Mouse (Mus musculus) limb, embryonic 12.5 days (tissue): ENCODE data around the gene Lamc2. TPM values are rescaled to one million over a fixed set of nuclear protein-coding genes. Genes with fewer than 3 reads are reported as not detected.

Source experiments
- ATAC-seq: fragments of 200-750 bp; cut with Nextera tagmentation; 2 replicates; pipeline ENCODE4 v1.8.0; 2017; ENCODE audit warnings: low read depth, moderate TSS enrichment; ENCODE audit not compliant: insufficient number of reproducible peaks, insufficient read depth, low FRiP score, low TSS enrichment
- H3K27ac ChIP-seq: fragments of 300-500 bp; sonication (generic); 2 replicates; pipeline ENCODE4 v1.5.1; 2016; ENCODE audit warnings: mild to moderate bottlenecking, moderate library complexity
- H3K27me3 ChIP-seq: fragments of 300-500 bp; sonication (generic); 2 replicates; pipeline ENCODE4 v1.6.1; 2016; ENCODE audit warnings: mild to moderate bottlenecking, moderate library complexity
- H3K36me3 ChIP-seq: fragments of 300-500 bp; sonication (generic); 2 replicates; pipeline ENCODE4 v1.6.1; 2016; ENCODE audit warnings: mild to moderate bottlenecking, moderate library complexity
- H3K4me1 ChIP-seq: fragments of 300-500 bp; sonication (generic); replicated peaks from 2 replicates; pipeline ENCODE4 v1.6.1; 2016
- H3K4me2 ChIP-seq: fragments of 300-500 bp; sonication (generic); 2 replicates; pipeline ENCODE4 v1.6.1; 2016; ENCODE audit warnings: mild to moderate bottlenecking, moderate library complexity
- H3K4me3 ChIP-seq: fragments of 300-500 bp; sonication (generic); replicated peaks from 2 replicates; pipeline ENCODE4 v1.5.1; 2016; ENCODE audit warnings: mild to moderate bottlenecking
- H3K9ac ChIP-seq: fragments of 300-500 bp; sonication (generic); replicated peaks from 2 replicates; pipeline ENCODE4 v1.6.1; 2016; ENCODE audit warnings: mild to moderate bottlenecking, moderate library complexity
- H3K9me3 ChIP-seq: fragments of 300-500 bp; sonication (generic); 2 replicates; pipeline ENCODE4 v1.6.1; 2016; ENCODE audit warnings: mild to moderate bottlenecking, moderate library complexity
- WGBS: fragments of 180-500 bp; shearing (Covaris S2); methylation state at CpG from one replicate; pipeline ENCODE4 v1.1.7; 2016; 5-methylcytosine and 5-hydroxymethylcytosine counted together
- polyA plus RNA-seq: library from polyadenylated mRNA; unstranded; fragments of >200 nt; fragmentation: Nextera tagmentation; extraction: Ambion mirVana; gene quantifications from 2 replicates; pipeline ENCODE4 v1.2.1, GENCODE M21; 2016

Lamc2 gene
- polyA plus RNA-seq, 1 experiment from 2014 or later: 5.8 TPM

GRCm38 (mm10) chr1:153126491-153127381 lies 59.5 kb downstream of the Lamc2 start:
- no peaks in the 10 kb centered on the region for H3K9me3 ChIP-seq
- H3K4me3 ChIP-seq: no peak overlapping the region
- H3K4me2 ChIP-seq: no peak overlapping the region
- 83% methylated on average over 15 of the region's 15 CpGs for WGBS
- H3K27ac ChIP-seq: no peak overlapping the region
- no peak overlapping the region for H3K9ac ChIP-seq
- peaks cover 9% of the 10 kb centered on the region; the same call in 1 of the 2 replicates for H3K4me1 ChIP-seq
- no peaks in the 10 kb centered on the region; the same call in 1 of the 2 replicates for H3K27me3 ChIP-seq
- no peaks in the 10 kb centered on the region for H3K36me3 ChIP-seq
- ATAC-seq: no peak

DNA sequence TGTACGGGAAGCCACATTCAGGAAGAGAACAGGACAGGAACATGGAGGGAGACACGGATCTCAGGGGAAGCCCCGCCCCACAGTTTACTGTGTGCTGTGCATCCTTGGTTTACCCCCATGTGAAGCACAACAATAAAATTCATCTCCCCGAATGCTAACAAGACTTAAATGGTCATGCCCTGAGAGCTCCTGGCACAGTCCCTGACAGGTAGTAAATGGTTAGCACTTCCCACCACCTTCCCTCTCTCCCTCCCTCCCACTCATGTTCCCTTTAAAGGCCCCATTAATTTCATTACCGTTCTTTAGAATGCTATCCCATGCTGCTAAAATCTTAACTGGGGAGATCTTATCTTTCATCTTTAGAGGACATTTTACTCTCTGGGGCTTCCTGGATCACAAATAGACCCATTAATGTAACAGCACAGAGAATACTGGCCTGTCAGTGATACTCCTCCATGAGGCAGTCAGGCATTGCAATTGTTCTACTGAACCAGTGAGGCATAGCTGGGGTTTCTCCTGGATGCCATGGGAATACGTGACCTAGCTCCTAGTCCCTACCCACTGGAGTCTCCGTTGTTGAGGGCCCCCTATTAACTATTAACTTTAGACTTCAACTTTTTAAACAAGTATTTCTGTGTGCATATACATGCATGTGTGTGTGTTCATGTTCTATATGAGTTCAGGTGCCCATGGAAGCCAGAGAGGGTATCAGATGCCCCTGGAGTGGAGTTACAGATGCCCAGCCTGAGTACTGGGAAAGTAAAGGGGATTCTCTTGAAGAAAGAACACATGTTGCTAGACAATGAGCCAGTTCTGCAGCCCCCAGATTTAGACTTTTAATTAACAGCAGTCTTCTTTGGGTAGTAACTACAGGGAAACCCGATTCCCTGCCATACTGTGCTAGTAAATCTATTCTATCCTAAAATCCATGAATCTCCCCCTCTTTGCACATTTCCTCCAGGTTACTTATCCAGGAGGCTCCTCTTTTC lies 60.7 kb downstream of the Lamc2 start:
- WGBS: 65% methylated on average over 8 of the region's 8 CpGs
- Histone ChIP-seq H3K27me3 (no peaks in the 10 kb centered on the region), H3K4me1 (peaks cover 9% of the 10 kb centered on the region; the same call in 1 of the 2 replicates), H3K27ac (no peak overlapping the region), H3K4me3 (no peak overlapping the region), H3K36me3 (no peaks in the 10 kb centered on the region), H3K9ac (no peak overlapping the region), H3K9me3 (no peaks in the 10 kb centered on the region), H3K4me2 (no peak overlapping the region)
- no peak for ATAC-seq

DNA sequence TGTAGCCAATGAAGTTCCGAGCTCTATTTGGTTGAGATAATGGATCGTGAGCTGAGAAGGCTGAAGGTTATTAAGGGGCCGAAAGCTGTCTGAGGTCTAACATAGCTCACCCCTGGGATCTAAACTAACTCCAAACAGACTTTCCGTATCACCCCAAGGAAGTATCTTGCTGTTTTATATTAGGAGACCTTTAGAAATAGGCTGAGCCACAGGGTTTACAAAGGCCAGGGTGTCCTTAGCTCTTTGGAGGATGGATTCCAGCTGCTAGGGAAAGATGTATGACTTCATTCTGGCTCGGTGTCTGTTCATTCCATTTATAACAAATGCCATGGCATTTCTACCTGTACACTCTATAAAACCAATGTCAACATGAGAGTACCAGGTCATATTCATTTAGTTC lies 61.7 kb downstream of the Lamc2 start:
- Histone ChIP-seq H3K4me2 (no peak overlapping the region), H3K36me3 (no peaks in the 10 kb centered on the region), H3K27ac (no peak overlapping the region), H3K27me3 (no peaks in the 10 kb centered on the region), H3K4me3 (no peak overlapping the region), H3K4me1 (peaks cover 9% of the 10 kb centered on the region; the same call in 1 of the 2 replicates), H3K9me3 (no peaks in the 10 kb centered on the region), H3K9ac (no peak overlapping the region)
- WGBS: 78% methylated on average over 5 of the region's 5 CpGs
- no peak for ATAC-seq

DNA sequence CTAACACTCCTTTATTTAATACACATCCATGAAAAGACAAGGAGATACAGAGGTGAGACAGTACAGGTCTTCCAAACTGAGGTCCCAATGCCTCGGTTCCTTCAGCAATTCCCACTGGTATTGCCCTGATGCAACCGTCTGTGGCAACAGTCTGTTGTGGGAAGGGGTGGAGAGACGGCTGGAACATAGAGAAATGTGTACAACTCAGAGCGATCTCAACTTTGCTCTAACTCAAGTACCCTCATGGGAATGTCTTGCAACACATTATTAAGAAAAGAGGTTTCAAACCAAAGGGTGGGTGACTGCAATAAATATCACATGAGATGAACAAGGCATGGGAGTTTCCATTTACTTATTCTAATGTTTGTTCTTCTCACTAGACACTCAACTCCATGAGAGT lies 63.5 kb downstream of the Lamc2 start:
- no peak for ATAC-seq
- Histone ChIP-seq H3K4me3 (no peak overlapping the region), H3K4me1 (peaks cover 9% of the 10 kb centered on the region; the same call in 1 of the 2 replicates), H3K36me3 (no peaks in the 10 kb centered on the region), H3K9ac (no peak overlapping the region), H3K4me2 (no peak overlapping the region), H3K9me3 (no peaks in the 10 kb centered on the region), H3K27me3 (no peaks in the 10 kb centered on the region), H3K27ac (no peak overlapping the region)
- 84% methylated on average over 4 of the region's 4 CpGs for WGBS

DNA sequence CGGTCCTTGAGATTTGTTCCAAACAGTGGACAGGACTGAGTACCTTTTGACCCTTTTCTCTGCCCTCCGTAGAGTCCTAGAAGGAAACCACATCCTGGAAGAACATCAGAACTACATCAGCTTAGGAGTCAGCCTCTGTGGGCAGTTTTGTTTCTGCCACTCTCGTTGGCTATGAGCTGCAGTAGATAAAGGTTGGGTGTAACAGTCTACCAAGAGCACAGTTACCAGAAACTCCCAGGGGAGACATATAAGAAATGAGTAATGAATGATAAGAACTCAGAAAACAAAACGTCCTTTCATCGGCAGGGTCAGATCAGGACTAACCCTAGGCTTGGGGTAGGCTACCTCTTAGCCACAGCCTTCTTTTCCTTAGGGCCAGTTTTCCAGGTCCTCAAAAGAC lies 64.9 kb downstream of the Lamc2 start:
- H3K9ac ChIP-seq: no peak overlapping the region
- H3K4me2 ChIP-seq: no peak overlapping the region
- H3K27ac ChIP-seq: no peak overlapping the region
- ATAC-seq: no peak
- no peak overlapping the region for H3K4me3 ChIP-seq
- no peaks in the 10 kb centered on the region for H3K36me3 ChIP-seq
- no peaks in the 10 kb centered on the region for H3K9me3 ChIP-seq
- WGBS: 88% methylated on average over 5 of the region's 5 CpGs
- no peaks in the 10 kb centered on the region for H3K27me3 ChIP-seq
- peaks cover 8% of the 10 kb centered on the region; the same call in 1 of the 2 replicates for H3K4me1 ChIP-seq

DNA sequence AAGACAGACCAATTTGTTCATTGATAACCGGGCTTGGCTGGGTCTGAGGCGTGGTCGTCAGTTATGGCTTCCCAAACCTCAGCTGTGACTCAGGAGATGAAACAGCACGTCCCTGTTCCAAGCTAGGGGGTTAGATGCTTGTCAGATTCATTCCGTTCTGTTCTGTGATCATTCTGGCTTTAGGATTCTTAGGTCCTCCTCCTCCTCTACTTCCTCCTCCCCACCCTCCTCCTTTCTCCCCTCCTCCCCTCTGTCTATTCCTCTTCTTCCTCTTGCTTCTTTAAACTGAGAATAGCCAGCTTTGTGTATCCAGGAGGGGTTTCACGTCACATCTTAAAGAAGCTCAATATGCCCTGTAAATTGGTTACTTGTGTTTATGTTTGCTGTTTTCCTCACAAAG lies 65.7 kb downstream of the Lamc2 start:
- H3K27ac ChIP-seq: no peak overlapping the region
- 65% methylated on average over 6 of the region's 6 CpGs for WGBS
- no peaks in the 10 kb centered on the region for H3K27me3 ChIP-seq
- H3K4me3 ChIP-seq: no peak overlapping the region
- H3K4me2 ChIP-seq: no peak overlapping the region
- no peaks in the 10 kb centered on the region for H3K9me3 ChIP-seq
- ATAC-seq: no peak
- H3K9ac ChIP-seq: no peak overlapping the region
- H3K4me1 ChIP-seq: peaks cover 5% of the 10 kb centered on the region; the same call in 1 of the 2 replicates
- no peaks in the 10 kb centered on the region for H3K36me3 ChIP-seq

DNA sequence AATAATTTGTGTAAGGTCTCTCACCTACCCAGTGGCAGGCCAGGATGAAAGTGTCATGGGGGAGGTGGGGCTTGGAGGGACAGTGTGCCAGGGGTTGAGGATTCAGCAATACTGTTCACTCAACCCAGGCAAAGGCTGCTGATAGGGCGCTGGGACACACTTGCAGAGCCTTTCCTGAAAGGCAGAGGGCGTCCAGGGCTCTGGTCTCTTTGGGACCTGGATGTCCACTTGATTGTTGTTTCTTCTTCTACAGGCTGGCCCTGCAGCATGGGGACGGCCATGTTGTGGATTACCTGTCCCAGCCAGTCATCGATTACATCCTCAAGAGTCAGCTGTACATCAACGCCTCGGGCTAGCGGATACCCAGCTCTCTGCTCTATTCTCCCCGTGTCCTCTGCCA lies 70.9 kb downstream of the Lamc2 start:
- Histone ChIP-seq H3K27ac (no peak overlapping the region), H3K9ac (no peak overlapping the region), H3K4me3 (no peak overlapping the region), H3K36me3 (no peaks in the 10 kb centered on the region), H3K4me2 (no peak overlapping the region), H3K27me3 (no peaks in the 10 kb centered on the region), H3K9me3 (no peaks in the 10 kb centered on the region), H3K4me1 (no peaks in the 10 kb centered on the region)
- 87% methylated on average over 8 of the region's 8 CpGs for WGBS
- ATAC-seq: no peak

GRCm38 (mm10) chr1:153111596-153111995 lies 74.7 kb downstream of the Lamc2 start:
- Histone ChIP-seq H3K4me1 (no peaks in the 10 kb centered on the region), H3K36me3 (no peaks in the 10 kb centered on the region), H3K27me3 (no peaks in the 10 kb centered on the region), H3K9ac (no peak overlapping the region), H3K4me3 (no peak overlapping the region), H3K9me3 (no peaks in the 10 kb centered on the region), H3K27ac (no peak overlapping the region), H3K4me2 (no peak overlapping the region)
- WGBS: 76% methylated on average over 4 of the region's 4 CpGs
- ATAC-seq: no peak

DNA sequence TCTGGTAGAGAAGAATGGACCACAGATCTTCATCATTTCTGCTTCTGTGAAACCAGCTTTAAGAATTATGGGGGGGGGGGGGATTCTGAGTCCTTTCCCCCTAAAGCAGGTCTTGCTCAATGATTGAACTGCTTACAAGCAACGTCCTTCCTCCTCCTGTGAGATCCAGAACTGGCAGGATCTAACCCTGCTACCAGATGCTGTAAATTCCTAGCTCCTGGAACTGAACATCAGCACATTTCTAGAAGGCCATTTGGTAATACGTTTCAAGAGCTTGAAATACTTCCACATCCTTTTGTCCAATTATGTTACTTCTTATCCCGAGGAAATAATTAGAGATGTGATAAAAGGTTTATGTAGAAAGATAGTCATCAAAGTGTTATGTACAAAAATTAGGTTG lies 76.4 kb downstream of the Lamc2 start:
- Histone ChIP-seq H3K4me3 (no peak overlapping the region), H3K36me3 (no peaks in the 10 kb centered on the region), H3K9me3 (no peaks in the 10 kb centered on the region), H3K9ac (no peak overlapping the region), H3K27ac (no peak overlapping the region), H3K27me3 (no peaks in the 10 kb centered on the region), H3K4me1 (peaks cover 4% of the 10 kb centered on the region; the same call in 1 of the 2 replicates), H3K4me2 (no peak overlapping the region)
- ATAC-seq: no peak
- WGBS: 54% methylated on average over 3 of the region's 3 CpGs

DNA sequence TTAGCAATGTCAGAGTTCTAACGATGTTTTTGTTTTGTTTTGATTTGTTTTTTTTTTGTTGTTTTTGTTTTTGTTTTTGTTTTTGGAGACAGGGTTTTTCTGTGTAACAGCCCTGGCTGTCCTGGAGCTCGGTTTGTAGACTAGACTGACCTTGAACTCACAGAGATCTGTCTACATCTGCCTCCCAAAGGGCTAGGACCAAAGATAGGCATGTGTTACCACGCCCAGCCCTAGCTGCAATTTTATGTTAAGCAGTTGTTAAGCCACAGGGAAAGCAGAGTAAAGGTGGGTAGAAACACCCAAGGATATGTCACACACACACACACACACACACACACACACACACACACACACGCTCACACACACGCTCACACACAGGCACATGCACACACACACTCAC lies 76.9 kb downstream of the Lamc2 start:
- Histone ChIP-seq H3K9me3 (no peaks in the 10 kb centered on the region), H3K4me1 (peaks cover 4% of the 10 kb centered on the region; the same call in 1 of the 2 replicates), H3K27me3 (no peaks in the 10 kb centered on the region), H3K9ac (no peak overlapping the region), H3K27ac (no peak overlapping the region), H3K36me3 (no peaks in the 10 kb centered on the region), H3K4me3 (no peak overlapping the region), H3K4me2 (no peak overlapping the region)
- WGBS: 90% methylated on average over 5 of the region's 5 CpGs
- ATAC-seq: no peak

DNA sequence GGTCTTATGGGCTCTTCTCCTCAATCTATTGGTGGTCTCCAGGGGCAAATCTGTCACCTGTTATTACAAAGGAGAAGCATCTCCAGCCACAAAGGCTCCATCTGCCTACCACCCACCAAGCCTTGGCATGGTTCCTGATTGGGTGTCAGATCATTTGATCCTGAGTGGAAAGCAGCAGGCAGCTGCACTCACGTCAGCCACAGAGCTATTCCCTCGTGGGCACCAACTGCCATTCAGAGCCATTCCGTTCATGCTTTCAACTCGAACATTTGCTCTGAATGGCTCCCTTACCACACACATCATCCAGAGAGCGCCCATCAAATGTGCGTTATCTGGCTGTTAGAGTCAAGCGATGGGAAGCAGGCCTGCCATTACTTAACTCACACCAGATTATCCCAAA lies 78.4 kb downstream of the Lamc2 start:
- Histone ChIP-seq H3K27ac (no peak overlapping the region), H3K36me3 (no peaks in the 10 kb centered on the region), H3K4me2 (no peak overlapping the region), H3K4me3 (no peak overlapping the region), H3K9ac (no peak overlapping the region), H3K27me3 (no peaks in the 10 kb centered on the region), H3K9me3 (no peaks in the 10 kb centered on the region), H3K4me1 (peaks cover 4% of the 10 kb centered on the region; the same call in 1 of the 2 replicates)
- 40% methylated on average over 7 of the region's 7 CpGs for WGBS
- ATAC-seq: no peak
